Mouse (Mus musculus): ENCODE measurements around the gene Tesk2.
"Not testable (repeated sequence)": the region's sequence is repeated elsewhere in the genome, so short reads cannot be mapped to it uniquely, and the experiment has no call there.

Gene Tesk2

DNA sequence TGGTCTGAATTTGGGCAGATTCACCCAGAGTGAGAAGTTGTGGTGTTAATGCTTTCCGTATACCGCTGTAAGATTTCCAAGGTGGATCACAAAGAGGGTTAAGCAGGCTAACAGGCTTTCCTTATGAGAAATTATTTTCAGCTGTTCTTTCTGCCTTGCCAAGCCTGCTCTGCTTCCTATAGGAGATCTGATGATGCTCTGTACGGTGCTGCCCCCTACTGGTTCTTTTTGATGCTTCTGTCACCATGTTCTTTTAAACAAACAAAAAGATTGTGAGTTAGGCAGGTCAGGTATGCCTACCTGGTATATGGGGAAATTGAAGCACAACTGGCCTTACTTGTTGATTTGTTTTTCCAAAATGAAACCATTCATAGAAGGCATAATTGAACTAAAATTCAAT, 68.2 kb downstream of the Tesk2 start:
- DNase-seq (ENCODE audit: low read depth, low spot score) = peak; percentile 82

DNA sequence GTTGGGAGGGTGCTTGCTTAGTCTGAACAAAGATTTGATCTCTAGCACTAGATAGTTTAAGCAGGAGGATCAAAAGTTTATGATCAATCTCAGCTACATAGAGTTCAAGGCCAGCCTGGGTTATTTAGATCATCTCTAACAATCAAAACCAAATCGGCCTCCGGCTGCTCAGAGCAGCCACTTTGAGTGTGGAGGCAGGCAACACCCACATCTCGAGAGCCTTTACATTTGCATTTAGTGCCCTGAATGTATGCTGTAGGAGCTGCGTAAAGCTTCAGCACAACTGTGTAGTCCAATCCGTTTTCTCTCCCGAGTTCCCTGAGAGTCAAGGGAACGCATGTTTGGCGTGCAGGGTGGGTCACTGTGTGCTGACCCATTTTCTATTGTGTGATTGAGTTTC, 71.7 kb downstream of the Tesk2 start:
- no peak for DNase-seq (ENCODE audit: low read depth, low spot score)

DNA sequence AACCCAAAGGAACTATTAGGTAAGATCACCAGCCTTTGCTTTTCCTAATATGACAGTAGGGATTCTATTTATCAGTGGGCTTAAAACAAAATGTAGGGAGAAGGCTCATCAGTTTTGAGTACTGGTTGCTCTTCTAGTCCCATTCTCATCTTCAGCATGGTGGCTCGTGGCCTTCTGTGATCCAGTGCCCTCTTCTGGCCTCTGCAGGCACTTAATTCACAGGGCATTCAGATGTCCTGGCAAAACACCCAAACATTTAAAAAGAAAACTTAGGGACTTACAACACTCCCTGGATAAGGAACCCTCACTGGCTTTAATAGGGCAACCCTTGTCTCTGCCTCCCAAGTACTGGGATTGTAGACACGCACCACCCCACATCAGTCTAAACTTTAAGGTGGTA, 73.5 kb downstream of the Tesk2 start:
- DNase-seq (ENCODE audit: low read depth, low spot score) = peak; percentile 19

DNA sequence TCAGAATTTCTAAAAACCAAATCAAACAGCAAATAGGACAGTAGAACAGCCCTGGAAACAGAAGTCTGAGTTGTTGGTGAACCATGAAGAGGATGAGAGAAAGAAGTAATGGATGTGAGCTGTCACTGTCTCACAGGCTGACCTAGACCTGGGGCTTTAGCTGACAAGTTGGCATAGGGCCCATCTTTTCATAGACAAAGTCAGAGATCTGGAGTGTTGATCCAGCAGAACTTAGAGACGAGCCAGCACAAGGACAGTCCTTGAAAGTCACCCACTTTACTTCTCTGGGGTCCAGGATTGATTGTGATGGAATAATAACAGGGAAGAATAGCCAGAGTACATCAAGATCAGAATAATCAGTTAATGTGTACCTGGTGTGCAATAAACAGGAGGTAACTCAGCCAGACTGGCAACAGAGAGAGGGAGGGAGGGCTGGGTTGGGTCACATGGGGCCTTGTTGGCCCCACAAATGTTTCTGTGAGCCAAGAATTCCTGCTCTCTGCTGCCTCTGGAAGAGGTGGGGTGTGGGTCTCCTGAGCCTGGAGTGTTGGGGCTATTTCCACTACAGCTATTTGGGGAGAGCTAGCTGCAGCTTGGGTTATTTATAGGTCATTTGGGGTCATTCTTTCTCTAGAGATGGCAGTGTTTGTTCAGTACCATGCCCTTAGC, 75.8 kb downstream of the Tesk2 start:
- DNase-seq (ENCODE audit: low read depth, low spot score) = no peak

DNA sequence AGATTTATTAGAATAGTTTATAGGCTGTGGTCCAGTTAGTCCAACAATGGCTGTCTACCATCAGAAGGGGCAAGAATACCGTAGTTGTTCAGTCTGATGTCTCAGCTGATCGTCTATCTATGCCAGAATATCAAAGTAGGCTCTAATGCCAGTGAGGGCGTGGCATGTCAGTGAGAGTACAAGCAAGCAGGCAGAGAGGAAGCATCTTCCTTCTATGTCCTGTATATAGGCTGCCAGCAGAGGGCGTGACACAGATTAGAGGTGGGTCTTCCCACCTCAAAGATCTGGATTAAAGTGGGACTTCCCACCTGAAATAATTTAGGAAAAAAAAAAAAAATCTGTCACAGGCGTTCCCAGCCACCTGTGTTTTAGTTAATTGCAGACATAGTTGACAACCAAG, 79.2 kb downstream of the Tesk2 start:
- DNase-seq (ENCODE audit: low read depth, low spot score) = peak; percentile 59

DNA sequence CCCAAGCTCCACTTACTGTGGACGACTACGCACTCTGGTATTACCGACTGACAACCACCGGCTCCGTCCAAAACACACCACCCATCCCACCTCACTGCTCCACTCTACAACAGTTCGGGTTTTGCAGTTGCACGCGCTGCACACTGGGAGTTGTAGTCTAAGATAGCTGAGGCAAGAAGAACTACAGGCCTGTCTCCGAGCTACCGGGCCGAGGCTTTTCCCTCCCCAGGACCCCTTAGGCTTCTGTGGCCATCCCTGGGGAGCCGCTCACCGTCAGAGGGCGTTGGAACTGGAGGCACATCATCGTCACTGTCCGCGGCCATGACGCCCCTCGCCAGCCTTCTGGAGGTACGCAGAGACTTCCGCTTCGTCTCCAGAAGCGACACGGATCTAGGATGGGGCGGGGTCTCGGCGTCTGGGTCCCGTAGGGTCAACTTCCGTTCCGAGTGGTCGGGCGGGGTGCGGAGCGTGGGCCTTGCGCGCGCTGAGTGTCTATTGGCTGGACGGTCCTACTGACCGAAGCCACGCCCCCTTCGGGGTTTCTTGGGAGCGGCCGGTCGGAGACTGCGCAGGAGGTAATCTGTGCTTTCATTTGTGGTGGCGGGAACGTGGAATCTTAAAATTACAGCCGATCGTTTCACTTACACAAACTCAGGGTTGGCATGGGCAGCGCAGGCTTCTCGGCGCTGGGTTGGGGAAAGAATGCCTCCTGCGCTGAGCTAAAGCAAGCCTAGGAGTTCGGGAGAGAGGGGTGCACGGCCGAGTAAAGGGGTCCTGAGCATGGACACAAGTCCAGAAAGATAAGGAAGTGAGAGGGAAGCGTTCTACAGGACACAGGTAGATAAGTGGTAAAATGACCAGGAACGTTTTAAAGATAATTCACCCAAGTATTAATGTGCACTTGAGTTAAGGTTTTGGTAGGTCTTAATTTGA, 86.7 kb downstream of the Tesk2 start, which contains the start of the genes Toe1 and Mutyh:
Toe1 (minus strand) TSS at position 444 of the 933 bp plus-strand sequence.
Mutyh (plus strand) TSS at position 527 of the 933 bp plus-strand sequence.
- DNase-seq (ENCODE audit: low read depth, low spot score) = peak; percentile 99

DNA sequence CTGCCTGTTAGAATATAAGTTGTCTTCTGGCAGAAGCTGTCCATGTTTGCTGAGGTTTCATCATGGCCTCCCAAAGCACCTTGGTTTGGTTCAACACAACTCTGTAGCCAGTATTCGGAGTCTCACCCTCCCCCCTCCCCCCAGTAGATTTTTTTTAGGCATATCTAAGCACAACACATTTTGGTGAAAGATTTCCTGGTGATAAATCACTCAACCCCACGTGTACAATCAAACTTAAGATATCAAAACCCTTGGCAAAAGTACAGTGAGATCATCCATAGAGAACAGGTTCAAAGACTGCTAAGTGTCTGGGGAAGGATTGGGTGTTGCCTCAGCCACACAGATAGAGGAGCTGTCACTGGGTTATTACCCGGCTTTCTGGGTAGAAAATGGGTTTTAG, 90.3 kb downstream of the Tesk2 start:
- DNase-seq (ENCODE audit: low read depth, low spot score) = no peak

DNA sequence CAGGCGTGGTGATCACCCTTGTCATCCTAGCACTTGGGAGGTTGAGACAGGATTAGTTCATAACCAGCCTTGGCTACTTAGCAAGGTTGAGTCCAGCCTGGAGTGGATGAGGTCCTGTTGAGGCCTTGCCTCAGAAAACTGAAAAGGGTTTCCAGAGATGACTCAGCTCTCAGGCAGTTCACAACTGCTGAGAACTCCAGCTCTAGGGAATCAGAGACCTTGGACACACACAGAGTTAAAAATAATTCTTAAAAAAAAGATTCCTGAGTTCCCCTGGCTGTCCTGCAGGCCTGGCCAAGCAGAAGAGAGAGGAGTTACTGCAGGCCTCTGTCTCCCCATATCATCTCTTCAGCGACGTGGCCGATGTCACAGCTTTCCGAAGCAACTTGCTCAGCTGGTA, 94.5 kb downstream of the Tesk2 start:
- no peak for DNase-seq (ENCODE audit: low read depth, low spot score)

DNA sequence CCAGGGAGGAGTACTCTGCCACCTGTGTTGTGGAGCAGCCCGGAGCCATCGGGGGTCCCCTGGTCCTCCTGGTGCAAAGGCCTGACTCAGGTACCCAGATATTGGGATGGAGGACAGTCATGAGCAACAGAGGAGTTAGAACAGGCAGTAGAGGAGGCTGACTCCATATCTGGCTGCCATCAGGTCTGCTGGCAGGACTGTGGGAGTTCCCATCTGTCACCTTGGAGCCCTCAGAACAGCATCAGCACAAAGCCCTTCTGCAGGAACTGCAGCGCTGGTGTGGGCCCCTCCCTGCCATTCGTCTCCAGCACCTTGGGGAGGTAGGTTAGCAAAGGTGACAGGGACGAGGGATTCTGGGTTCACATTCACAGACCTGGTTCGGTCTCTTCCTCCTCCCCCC, 96.7 kb downstream of the Tesk2 start:
- DNase-seq (ENCODE audit: low read depth, low spot score) = no peak

DNA sequence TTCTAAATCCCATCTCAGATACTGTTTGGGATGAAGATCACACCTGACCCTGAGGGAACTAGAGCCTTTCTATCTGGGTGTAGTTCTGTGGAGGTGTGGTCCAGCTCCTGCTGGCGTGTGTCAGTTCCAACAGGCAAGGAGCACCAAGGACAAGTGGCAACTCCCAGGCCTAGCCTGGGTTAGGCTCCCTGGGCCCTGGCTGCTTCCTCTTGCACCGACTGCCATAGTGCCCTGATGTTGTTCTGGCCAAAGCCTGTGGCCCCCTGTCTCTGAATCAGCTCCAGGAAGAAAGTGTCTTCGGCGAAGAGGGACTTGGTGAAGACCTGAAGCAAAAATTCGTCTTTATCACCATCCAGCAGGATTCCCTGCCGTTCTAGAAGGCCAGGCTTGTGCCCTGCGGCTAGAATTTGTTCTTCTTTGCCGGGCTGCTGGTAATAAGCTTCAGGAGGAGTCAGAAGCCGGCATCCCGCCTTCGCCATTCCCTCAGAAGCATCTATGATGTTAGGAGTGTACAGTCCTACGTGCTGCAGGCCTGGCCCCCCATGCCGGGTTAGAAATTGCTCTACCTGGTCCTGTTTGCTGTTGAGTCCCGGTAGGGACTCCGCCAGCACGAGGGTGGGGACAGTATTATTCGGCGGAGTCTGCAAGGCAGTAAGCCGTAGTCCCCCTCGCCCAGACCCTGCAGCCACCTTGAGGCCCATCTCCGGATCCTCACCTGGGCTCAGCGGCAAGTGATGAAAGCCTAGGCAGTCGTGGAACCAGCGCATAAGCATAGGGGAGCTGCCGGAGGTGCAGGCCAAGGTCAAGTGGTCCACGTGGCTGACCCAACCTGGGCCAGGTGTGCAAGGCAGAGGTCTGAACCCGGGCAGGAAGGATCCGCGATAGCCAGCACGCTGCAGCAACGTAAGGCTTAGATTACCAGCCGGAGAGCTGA, 99.5 kb downstream of the Tesk2 start:
- DNase-seq (ENCODE audit: low read depth, low spot score) = no peak

DNA sequence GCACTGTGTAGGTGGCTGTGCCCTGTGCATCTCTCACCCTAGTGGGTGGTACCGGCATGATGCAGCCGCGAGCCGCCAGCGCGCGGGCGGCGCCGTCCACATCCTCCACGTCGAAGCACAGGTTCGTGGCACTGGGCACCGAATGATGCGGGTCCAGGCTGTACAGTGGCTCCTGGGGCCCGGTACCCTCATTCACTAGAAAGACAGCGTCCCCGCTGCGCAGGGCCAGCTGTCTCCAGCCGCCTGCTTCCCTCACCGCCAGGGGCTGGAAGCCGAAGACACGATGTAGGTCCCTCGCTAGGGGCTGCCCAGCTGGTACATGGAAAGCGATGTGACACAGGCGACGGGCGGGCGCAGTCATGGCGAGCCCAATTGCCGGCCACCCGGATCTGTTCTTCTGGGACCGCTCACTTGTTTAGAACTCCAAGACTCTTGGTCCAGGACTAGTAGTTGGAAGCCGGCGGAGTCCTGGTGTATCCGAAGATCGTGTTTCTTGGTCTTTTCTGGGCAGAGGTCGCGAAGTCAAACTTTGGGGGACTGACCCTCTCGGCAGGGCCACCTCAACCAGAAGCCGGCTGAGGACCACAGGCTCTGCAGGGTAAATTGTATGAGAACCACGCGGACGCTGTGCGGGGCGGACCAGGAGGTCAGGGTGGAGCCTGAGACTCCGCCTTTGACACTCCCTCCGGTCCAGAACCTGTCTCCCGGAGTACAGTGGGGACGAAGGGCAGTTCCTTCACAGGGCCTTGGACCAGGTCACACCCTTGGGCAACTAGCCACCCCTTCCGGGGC, 100.3 kb downstream of the Tesk2 start:
- DNase-seq (ENCODE audit: low read depth, low spot score) = peak; percentile 80

DNA sequence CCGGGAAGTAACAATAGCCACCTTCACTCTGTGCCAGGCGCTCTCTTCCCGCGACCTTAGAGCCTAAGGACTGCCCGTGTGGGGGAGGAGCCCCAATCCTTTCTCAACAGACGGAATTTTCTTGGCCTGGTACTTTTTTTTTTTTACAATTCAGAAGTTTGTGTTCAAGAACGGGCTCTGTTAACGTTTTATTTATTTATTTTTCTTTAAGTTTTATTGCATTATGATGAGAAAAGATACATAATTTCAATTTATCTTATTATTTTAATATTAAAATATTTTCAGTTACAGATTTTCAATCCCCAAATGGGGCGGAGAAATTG, 100.9 kb downstream of the Tesk2 start, which contains the start of gene Hpdl:
Hpdl (minus strand) TSS at position 14 of the 323 bp plus-strand sequence.
- no peak for DNase-seq (ENCODE audit: low read depth, low spot score)

DNA sequence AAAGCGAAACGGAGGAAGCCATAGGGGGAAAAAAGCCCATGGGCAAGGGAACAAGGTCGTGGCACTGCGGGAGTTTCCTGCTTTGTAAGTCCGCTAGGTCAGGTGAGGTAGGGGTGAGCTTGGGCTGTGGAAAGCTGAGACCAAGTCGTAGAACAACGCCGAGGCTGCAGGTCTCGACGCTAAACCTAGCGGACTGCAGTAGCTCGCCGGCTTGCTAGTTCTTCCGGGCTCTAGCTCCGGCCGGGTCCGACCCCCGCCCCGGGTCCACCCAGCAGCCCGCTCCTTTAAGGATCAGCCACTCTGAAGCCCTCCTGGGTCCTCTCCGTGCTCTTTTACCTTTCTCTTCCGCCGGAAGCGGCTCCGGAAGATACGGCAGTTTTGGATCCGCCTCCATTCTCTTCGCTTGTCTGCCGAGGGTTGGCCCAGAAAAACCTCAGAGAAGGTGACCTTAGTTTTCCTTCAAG, 103.8 kb downstream of the Tesk2 start:
- peak; percentile 89 for DNase-seq (ENCODE audit: low read depth, low spot score)

DNA sequence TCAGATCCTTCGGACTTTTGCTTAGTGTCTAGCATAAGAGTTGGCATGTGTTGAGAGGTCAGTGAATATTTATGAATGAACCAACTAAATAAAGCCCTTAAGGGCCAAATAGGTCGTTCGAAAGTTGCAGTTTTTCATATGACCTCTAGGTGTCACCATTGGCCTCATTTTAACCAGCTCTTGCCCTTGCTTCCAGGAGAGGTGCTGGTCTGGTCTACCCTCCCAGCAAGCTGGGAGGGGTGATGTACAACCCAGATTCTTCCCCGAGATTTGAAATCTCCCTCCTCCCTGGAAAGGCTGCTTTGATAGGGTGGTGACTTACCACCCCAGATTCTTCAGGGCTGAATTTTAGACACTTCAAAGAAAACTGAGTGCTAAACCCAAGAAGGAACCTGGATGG, 107.1 kb downstream of the Tesk2 start:
- DNase-seq (ENCODE audit: low read depth, low spot score) = peak; percentile 82

DNA sequence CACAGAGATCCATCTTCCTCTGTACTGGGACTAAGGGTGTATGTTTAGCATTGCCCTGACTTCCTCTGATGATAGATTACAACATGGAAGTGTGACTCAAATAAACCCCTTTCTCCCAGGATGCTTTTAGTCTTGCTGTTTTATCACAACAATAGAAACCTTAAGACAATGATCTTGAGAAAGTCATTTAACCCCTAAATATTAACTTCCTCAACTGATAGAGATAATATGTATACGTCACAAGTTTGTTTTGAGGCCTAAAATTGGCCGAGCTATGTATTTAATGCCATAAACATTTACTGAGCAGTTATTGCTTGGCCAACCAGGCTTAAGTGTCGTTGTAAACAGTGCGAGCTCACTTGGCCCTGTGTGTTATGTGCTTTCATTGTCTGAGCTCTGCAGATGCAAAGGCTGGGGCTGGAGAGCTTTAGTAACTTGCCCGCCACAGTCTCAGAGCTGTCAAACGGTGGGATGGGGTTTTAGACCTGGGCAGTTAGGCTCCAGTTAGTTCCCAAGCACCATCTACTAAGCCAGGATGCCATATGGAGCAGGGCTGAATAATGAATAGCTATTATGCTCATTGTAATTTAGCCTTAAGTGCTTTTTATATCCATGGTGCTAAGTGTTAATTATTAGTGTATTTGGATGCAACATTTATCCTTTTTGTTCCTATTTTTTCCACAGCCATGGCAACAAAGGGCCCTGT, 108.8 kb downstream of the Tesk2 start:
- no peak for DNase-seq (ENCODE audit: low read depth, low spot score)

DNA sequence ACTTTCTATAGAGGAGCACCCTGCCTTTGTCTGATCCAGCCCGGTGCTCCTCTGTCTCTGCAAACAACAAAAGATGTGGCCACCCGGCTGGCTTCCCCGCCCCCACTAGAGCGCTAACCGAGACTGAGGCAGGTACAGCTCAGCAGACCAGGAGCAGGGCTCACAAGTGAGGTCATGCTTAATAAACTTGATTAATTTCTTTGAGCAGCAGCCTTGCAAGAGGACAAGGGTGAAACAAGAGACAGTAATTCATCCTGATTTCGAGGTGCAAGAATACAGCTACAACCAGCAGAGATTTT, 109.3 kb downstream of the Tesk2 start:
- no peak for DNase-seq (ENCODE audit: low read depth, low spot score)

DNA sequence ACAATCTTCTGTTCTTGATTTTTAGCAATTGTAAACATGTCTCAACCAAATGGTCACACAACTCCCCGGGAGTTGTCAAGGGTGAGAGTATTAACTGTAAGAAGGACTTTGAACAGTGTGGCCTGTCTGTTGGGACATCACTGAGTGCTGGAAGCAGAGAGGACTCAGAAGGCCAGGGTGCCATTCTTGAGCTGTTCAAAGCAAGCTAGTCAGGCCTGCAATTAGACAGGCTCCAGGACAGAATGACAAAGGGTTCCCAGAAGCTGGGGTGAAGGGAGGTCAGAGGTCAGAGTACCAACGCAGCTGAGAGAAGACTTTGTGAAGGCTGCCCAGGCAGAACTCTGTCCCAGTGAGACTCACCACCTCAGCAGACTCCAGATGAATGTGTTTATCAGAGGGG, 118.3 kb downstream of the Tesk2 start:
- DNase-seq (ENCODE audit: low read depth, low spot score) = no peak

DNA sequence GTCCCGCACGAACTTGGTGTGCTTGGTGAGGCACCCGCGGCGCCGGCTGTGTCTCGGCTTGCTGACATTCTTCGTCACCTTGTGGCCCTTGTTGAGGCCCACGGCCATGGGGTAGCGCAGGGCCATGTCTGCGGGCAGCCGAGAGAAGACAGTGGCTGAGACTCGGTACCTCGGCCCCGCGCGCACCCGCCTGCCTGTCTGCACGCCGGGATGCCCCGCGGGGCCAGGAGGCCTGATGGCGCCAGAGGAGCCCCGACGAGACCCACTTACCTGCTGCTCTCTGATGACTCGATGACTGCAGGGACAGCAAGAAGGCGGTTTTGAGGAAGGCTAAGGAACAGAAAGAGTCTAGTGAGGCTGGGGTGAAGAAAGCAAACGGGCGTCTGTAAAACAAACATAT, 119.3 kb downstream of the Tesk2 start:
- not testable (repeated sequence) for DNase-seq (ENCODE audit: low read depth, low spot score)

DNA sequence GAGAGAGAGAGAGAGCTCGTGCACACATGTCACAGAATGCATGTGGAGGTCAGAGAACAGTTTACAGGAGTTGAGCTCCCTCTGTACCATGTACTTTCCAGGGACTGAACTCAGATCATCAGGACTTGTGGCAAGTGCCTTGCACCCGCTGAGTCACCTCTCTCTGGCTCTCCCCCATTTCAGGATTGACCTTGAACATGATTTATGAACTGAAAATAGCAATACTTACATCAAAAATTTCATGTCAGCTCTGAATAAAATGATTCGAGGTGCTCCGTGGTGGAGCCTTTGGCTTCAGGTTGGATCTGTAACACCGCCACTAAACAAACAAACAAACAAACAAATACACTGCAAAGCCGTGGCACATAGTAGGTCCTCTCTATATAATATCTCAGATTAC, 120.1 kb downstream of the Tesk2 start:
- DNase-seq (ENCODE audit: low read depth, low spot score) = no peak

DNA sequence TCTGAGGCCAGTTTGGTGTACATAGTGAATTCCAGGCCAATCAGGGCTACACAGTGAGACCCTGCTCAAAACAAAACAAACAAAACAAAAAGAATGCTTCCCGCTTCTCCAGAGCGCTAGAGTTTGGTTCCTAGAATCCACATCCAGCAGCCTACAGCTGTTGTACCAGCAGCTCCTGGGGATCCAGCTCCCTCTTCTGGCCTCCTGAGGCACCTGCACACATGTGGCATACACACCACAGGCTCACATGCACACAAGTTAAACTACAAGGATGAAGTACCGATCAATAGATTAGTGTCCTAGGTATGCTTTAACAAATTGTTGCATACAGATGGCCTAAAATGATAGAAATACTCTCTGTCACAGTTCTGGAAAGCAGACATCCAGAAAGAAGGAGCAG, 123.6 kb downstream of the Tesk2 start:
- DNase-seq (ENCODE audit: low read depth, low spot score) = no peak

Data from A20 (cell line).